Mouse (Mus musculus): ENCODE measurements around the gene Mpped2.

DNA sequence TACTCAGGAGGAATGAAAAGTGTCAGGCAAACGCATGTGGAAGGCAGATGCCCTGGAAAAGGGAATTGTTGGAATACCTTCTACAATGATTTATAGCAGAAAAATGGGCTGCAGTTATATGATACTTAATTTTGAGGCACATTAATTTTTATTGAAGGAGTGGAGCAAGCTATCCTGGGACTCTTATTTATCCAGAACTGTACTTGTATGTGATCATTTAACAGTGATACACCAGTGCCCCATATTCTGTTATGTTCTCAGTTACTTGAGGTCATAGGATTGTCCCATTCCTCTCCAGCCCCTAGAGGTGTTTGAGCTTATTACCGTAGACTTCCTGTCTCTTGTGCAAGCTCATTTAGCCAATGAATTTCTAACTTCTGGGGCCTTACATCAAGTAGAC lies 82.9 kb downstream of the Mpped2 start:
- TF ChIP-seq ZNF384 (IDR thresholded peaks at IDR 0.05; ENCODE audit: low read depth, low read length) (no peak), ZC3H11A (IDR thresholded peaks at IDR 0.05; ENCODE audit: borderline replicate concordance, low read depth, low read length) (no peak), MAFK (IDR thresholded peaks at IDR 0.05; ENCODE audit: insufficient read depth, low read depth, low read length) (no peak), CHD2 (IDR thresholded peaks at IDR 0.05; ENCODE audit: low read depth, low read length) (no peak), HCFC1 (IDR thresholded peaks at IDR 0.05; ENCODE audit: borderline replicate concordance, insufficient read depth, low read length) (no peak)

All from ES-E14 (cell line).